Mouse (Mus musculus): ENCODE measurements around the gene Pom121l2. TPM values are rescaled to one million over a fixed set of nuclear protein-coding genes. Genes with fewer than 3 reads are reported as not detected.

Gene Pom121l2
- total RNA-seq, 2 experiments from 2014 or later = not detected

DNA sequence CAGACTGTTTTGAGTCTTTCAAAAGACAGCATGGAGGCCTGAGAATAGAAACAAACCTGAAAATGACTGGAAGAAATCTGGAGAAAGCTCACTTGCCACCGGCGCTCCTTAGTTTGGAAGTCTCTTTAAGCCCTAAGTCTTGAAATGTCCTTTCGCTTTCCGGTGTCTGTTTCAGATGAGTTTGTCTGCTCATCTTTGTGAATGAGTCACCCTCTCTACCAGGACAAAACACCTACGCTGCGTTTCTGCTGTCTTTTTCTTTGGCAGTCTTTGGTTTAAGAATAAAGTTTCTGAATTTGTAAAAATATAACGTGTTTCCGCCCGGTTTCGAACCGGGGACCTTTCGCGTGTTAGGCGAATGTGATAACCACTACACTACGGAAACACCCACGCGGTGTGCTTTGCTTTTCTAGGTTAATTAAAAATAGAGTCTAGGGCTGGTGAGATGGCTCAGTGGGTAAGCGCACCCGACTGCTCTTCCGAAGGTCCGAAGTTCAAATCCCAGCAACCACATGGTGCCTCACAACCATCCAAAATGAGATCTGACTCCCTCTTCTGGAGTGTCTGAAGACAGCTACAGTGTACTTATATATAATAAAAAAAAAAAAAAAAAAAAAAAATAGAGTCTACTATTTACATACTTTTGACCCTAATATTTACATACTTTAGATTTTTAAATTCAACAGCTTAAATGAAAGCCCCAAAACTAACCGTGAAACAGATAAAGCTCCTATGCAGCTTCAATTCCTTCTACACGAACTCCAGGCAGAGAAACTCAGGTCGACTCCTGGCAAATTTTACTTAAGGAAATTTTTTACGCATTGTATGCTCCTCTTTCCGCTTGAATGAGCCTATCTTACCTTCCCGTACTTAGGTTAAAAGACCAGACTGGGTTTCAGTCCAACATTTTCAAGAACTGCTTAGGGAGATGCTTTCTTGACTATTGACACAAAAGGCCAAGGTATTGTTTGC is 34.8 kb downstream of the Pom121l2 start:
- DNase-seq (ENCODE audit: extremely low spot score in 1 of 2, low spot score in 1 of 2) = peak; percentile 35 to 70

- DNase-seq (ENCODE audit: extremely low spot score in 1 of 2, low spot score in 1 of 2) = no peak
These were observed 39.2 kb downstream of the Pom121l2 start for GRCm38 (mm10) chr13:22019934-22020835.

DNA sequence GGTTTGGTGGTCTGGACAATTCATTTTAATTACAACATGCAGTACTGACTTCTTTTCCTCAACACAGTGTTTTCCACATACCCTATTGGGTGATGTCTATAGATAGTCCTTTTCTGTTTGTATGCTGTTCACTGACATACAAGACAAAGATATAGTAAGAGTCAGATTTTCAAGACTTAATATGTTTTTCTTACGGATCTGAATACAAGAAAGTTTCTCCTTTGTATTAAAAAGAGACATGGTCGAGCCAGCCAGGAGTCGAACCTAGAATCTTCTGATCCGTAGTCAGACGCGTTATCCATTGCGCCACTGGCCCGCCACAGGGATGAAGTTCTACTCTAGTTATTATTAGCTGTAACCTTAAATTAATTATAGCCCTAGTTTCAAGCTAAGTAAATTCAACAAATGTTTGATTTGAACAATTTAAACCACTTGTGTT is 39.9 kb downstream of the Pom121l2 start:
- peak in 1 of 2 experiments; percentile 49 for DNase-seq (ENCODE audit: extremely low spot score in 1 of 2, low spot score in 1 of 2)

DNA sequence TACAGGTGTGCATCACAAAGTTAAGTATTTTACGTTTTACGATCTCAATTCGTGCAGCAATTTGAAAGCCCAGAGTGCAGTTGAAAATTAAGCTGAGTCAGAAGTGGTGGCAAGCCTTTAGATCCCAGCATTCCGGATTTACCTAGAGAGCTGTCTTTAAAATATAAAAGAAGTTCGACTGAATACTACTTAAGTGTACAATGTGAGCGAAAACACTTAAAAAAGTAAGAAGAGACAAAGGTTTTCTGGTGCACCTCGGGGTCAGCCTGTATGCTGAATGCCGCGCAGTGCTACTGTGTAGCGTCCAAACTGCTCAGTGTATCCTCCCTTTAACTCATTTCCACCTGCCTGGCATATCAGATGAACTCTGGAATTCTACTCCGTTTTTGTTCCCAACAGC is 40.6 kb downstream of the Pom121l2 start:
- DNase-seq (ENCODE audit: extremely low spot score in 1 of 2, low spot score in 1 of 2) = no peak

DNA sequence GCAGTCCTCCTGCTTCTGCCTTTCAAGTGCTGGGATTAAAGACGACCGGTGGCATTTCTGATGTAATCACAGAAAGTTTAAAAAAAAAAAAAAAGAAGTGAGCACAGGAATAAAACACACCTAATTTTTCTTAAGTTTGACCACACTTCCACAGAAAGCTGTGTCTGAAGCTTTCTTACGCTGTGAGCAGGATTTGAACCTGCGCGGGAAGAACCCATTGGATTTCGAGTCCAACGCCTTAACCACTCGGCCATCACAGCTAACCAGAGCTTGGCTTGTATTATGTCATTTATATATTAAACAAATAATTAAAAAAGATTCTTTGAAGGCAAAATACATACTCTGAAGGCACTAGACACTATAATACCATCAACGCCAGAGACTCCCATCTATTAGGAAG is 41.2 kb downstream of the Pom121l2 start:
- DNase-seq (ENCODE audit: extremely low spot score in 1 of 2, low spot score in 1 of 2) = peak in 1 of 2 experiments; percentile 72

DNA sequence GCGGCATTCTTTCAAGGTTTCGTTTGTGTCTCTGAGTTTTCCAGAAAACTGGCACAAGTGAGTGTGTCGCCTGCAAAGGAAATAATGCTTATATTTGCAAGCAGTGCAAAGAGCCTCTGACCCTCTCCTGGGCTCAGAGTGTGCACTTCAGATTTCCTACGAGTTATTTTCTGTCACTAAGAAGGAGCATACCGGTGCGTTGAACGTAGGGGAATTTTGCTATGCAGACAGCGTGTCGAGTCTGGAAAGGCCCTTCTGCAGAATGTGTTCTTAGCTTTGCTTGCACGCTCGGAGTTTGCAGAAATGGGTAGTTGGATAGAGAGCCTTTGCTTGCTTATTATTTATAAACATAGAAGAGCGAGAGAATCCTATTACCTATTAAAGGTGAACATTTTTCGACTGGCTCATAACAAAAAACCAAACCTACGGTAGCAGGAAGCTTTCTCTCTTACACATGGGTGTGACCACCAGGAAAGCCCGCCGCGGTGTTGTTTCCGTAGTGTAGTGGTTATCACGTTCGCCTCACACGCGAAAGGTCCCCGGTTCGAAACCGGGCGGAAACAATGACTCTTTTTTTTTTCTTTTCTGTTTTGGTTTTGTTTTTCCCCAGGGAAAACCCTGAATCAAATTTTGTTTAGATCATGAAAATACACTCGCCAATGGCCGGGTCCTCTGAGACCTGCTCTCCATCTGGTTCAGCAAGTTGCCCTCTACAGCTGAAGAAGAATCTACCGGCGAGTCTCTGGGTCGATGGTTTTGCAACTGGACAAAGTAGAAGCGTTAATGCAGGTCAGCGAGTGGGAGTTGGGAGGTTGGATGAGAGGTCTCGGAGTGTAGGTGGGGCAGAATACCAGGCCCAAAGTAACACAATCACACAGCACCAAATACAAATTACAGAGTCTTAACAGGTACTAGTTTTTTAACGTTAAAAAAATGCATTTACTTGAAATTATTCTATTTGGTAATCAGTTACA is 45.4 kb downstream of the Pom121l2 start:
- DNase-seq (ENCODE audit: extremely low spot score in 1 of 2, low spot score in 1 of 2) = peak; percentile 85 to 97

DNA sequence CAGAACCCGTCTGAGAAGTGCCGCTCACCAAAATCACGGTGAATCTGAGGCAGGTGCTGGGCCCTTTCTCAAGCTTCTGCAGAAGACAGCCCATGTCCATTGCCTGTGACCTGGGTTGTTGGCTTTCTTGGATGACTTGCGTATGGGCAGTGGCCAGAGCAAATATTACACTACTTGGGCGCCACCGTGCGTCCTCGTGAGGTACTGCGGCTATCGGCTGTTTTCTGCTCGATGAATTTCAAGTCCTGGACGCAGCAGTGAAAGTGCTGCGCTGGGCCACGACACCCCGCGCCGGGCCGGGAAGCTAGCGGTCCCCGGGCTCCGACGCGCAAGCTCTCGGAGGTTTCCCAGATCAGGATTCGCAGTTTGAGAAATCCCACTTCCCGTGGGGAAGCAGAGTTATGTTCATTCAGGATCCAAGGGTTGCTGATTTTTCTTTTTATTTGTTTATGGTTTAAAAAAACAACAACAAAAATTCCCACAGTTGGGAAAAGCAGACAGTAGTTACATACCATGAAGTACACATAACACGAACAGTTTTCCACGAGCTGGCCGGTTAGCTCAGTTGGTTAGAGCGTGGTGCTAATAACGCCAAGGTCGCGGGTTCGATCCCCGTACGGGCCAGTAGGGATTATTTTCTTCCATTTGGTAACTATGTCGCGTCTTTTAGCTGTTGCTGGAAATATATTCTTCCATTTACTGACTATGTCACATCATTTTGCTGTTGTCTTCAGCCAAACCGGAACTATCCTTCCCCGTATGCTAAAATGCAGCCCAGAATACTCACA is 47.9 kb downstream of the Pom121l2 start:
- peak; percentile 92 to 98 for DNase-seq (ENCODE audit: extremely low spot score in 1 of 2, low spot score in 1 of 2)

DNA sequence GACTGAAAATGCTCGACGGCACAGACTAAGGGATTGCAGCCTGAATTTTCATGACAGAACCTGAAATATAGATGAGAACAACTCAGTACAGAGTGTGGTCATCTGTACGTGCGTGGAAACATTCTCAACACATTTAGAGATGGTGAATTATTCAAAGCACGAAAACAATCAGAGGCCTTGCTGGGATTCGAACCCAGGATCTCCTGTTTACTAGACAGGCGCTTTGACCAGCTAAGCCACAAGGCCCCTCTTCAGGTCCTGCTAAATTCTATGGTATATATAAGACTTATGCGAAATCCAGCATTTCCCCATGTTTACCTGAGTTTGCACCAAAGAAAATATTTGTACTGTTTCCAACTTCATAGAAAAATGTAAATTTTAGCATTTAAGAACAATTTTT is 48.9 kb downstream of the Pom121l2 start:
- DNase-seq (ENCODE audit: extremely low spot score in 1 of 2, low spot score in 1 of 2) = peak in 1 of 2 experiments; percentile 41

GRCm38 (mm10) chr13:22030493-22030892 is 49.5 kb downstream of the Pom121l2 start:
- DNase-seq (ENCODE audit: extremely low spot score in 1 of 2, low spot score in 1 of 2) = no peak

DNA sequence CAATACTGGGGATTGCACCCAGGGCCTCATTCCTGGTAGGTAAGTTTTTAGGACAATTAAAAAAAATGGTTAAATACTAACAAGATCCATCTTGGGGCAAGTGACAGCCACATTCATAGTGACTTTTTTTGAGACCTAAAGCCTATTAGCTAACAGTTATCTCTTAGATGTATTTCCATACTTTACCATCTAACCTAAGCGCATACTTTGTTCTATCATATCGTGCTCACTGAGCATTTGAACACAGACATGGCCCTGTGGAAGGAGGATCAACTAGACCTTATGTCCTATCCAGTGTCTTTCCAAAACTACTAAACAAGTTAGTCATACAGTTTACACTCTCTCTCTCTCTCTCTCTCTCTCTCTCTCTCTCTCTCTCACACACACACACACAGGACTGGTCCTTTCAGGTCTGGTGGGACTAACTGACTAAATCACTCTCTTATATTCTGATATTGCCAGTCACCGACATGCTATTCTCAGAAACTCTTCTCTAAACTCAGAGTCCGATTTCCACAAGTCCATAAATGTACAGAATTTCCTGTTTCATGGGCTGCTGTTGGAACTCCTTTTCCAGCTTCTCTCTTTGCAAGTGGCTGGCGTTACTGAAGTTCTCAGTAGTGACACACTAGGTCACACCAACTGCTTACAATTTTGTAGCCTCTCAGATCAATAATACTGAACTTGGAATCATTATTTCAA is 52.9 kb downstream of the Pom121l2 start:
- no peak for DNase-seq (ENCODE audit: extremely low spot score in 1 of 2, low spot score in 1 of 2)

DNA sequence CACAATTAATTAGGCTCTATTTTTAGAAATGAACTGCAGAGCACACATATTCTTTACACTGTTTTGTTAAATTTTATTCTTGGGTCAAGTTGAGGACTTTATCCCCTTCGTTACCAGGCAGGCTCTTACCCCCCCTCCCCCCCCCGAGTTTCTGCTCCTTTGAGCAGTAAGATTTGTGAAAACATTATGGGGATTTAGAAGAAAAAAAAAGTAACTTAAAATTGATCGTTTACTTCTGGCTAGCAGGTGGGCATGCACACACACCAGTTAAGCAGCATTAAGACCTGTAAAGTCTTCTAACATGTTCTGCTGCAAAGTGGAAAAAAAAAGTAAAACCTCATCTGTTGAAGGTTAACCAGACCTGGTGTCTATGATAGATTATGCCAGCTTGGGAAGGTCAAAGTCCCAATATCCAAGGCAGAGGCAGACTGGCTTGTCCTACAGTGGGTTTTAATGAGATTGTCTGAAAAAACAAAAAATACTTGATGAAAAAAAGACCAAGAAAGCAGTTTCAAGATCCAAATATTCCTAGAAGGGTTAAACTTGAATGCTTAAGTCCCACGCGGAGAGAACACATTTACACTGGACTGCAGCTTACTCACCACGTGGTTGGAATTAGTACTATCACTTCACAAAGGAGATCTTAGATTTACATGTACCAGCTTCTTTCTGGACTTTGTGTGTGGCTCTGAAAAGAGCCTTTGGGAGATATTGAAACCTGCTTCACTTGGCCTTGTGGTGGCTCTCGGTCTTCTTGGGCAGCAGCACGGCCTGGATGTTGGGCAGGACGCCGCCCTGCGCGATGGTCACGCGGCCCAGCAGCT is 53.7 kb downstream of the Pom121l2 start:
- no peak for DNase-seq (ENCODE audit: extremely low spot score in 1 of 2, low spot score in 1 of 2)

GRCm38 (mm10) chr13:22035267-22036148 is 54.5 kb downstream of the Pom121l2 start, which contains the start of the genes Hist1h2ah and Hist1h2bk:
Hist1h2ah (minus strand) TSS chr13:22035568.
Hist1h2bk (plus strand) TSS chr13:22035870.
- peak in 1 of 2 experiments; percentile 65 for DNase-seq (ENCODE audit: extremely low spot score in 1 of 2, low spot score in 1 of 2)

DNA sequence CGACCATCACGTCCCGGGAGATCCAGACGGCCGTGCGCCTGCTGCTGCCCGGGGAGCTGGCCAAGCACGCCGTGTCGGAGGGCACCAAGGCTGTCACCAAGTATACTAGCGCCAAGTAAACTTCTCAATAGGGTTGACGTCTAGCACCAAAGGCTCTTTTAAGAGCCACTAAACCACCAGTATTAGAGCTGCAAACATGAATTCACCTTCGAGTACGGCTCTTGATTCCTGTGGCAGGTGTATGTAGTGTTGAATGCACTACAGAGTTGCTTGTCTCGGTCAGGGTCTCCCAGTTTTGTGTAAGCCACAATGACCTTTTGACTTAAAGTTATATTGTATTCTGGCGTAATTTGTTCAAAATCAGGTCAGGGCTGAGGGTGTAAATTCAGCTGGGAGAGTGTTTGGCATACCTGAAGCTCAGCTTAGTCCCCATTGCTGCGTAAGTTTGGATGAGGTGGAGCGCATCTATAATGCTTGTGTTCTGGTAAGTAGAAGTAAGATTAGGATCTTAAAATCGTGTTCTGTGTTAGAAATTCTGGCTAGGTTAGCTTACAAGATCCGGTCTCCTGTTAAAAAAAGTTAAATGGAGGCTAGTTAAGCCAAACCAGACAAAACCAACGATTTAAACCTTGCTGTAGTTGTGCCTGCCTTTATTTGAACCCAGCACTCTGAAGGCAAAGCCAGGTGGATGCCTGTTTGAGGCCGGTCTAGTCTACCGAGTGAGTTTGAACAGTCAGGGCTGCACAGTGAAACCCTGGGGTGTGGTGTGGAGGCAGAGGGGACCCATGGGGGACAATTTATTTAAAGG is 55.4 kb downstream of the Pom121l2 start:
- DNase-seq (ENCODE audit: extremely low spot score in 1 of 2, low spot score in 1 of 2) = no peak

- DNase-seq (ENCODE audit: extremely low spot score in 1 of 2, low spot score in 1 of 2) = no peak
These were observed 56.0 kb downstream of the Pom121l2 start for GRCm38 (mm10) chr13:22036986-22037385.

DNA sequence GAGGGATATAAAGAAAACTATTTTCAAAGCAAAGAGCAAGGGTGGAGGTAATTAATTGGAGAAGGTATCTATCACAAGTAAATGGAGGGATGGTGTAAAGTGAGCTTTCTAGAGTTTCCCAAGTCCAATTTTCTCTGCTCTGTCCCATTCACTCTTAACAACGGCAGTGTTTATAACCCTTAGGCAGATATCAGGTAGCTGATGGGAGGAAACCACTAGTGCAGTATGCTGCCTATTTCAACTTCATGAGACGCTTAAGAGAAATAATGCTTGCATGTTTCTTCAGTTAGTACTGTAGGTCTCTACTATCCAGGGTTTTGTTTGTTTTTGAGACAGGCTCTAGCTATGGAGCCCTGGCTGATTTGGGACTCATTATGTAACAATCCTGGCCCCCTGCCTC is 56.4 kb downstream of the Pom121l2 start:
- no peak for DNase-seq (ENCODE audit: extremely low spot score in 1 of 2, low spot score in 1 of 2)

All from layer of hippocampus, postnatal 25 days (tissue).